Mouse (Mus musculus): ENCODE data around the gene Gm11562. TPM values are rescaled to one million over a fixed set of nuclear protein-coding genes. Genes with fewer than 3 reads are reported as not detected.

Gene Gm11562
- polyA plus RNA-seq, 1 experiment from 2014 or later: not detected

- no peaks in the 10 kb centered on the region for H3K36me3 ChIP-seq (ENCODE audit: control insufficient read depth, insufficient read depth, low read length)
- H3K9me3 ChIP-seq (ENCODE audit: control insufficient read depth, low read length): no peaks in the 10 kb centered on the region
- under 1% methylated on average over 7 of the region's 7 CpGs for WGBS
- ATAC-seq (ENCODE audit: low FRiP score) (peak; percentile 85), DNase-seq (ENCODE audit: low spot score, missing footprints) (peak; percentile 96)
- H3K27me3 ChIP-seq (ENCODE audit: control insufficient read depth, insufficient read depth, low read length): no peaks in the 10 kb centered on the region
- H3K9ac ChIP-seq (ENCODE audit: low read length): no peak overlapping the region
- H3K4me1 ChIP-seq (ENCODE audit: control insufficient read depth, insufficient read depth, low read length): no peaks in the 10 kb centered on the region
- no peak overlapping the region for H3K4me3 ChIP-seq (ENCODE audit: low read depth, low read length)
- no peak overlapping the region for H3K27ac ChIP-seq (ENCODE audit: low read depth, low read length)
- peak overlapping the region; percentile 1; the same call in 1 of the 2 replicates for H3K4me2 ChIP-seq
Observed at GRCm38 (mm10) chr11:99574106-99574505, 46.1 kb downstream of the Gm11562 start.

GRCm38 (mm10) chr11:99573164-99573563 is 47.1 kb downstream of the Gm11562 start:
- Histone ChIP-seq H3K36me3 (ENCODE audit: control insufficient read depth, insufficient read depth, low read length) (no peaks in the 10 kb centered on the region), H3K4me2 (no peak overlapping the region), H3K9me3 (ENCODE audit: control insufficient read depth, low read length) (no peaks in the 10 kb centered on the region), H3K27ac (ENCODE audit: low read depth, low read length) (no peak overlapping the region), H3K9ac (ENCODE audit: low read length) (no peak overlapping the region), H3K4me3 (ENCODE audit: low read depth, low read length) (no peak overlapping the region), H3K4me1 (ENCODE audit: control insufficient read depth, insufficient read depth, low read length) (no peaks in the 10 kb centered on the region), H3K27me3 (ENCODE audit: control insufficient read depth, insufficient read depth, low read length) (no peaks in the 10 kb centered on the region)
- DNase-seq (ENCODE audit: low spot score, missing footprints) (peak; percentile 87), ATAC-seq (ENCODE audit: low FRiP score) (no peak)
- 19% methylated on average over 4 of the region's 4 CpGs for WGBS

Other genes with a start within 250 kb of the Gm11562 start
- 0.26 and 0.61 TPM in 2 replicates for gene Krt28, start 245.5 kb downstream of the Gm11562 start, polyA plus RNA-seq (2014; fragmentation: Nextera tagmentation; extraction: Ambion mirVana)
- gene Krt10, start 231.1 kb downstream of the Gm11562 start, polyA plus RNA-seq (2014; fragmentation: Nextera tagmentation; extraction: Ambion mirVana): 31.6 and 38.3 TPM in 2 replicates
- not detected in 2 replicates for gene Krt12, start 198.2 kb downstream of the Gm11562 start, polyA plus RNA-seq (2014; fragmentation: Nextera tagmentation; extraction: Ambion mirVana)
- 0.11 and 0.42 TPM in 2 replicates for gene Krt20, start 182.3 kb downstream of the Gm11562 start, polyA plus RNA-seq (2014; fragmentation: Nextera tagmentation; extraction: Ambion mirVana)
- 0.14 TPM in 1 of 2 replicates, not detected in the other for gene Krt23, start 127.3 kb downstream of the Gm11562 start, polyA plus RNA-seq (2014; fragmentation: Nextera tagmentation; extraction: Ambion mirVana)
- not detected in 2 replicates for gene Krt39, start 99.1 kb downstream of the Gm11562 start, polyA plus RNA-seq (2014; fragmentation: Nextera tagmentation; extraction: Ambion mirVana)
- not detected in 2 replicates for gene Krt40, start 77.3 kb downstream of the Gm11562 start, polyA plus RNA-seq (2014; fragmentation: Nextera tagmentation; extraction: Ambion mirVana)
- not detected in 2 replicates for gene Krtap3-3, start 69.6 kb downstream of the Gm11562 start, polyA plus RNA-seq (2014; fragmentation: Nextera tagmentation; extraction: Ambion mirVana)
- not detected in 2 replicates for gene Krtap3-2, start 63.6 kb downstream of the Gm11562 start, polyA plus RNA-seq (2014; fragmentation: Nextera tagmentation; extraction: Ambion mirVana)
- not detected in 2 replicates for gene Gm11939, start 61.0 kb downstream of the Gm11562 start, polyA plus RNA-seq (2014; fragmentation: Nextera tagmentation; extraction: Ambion mirVana)
- gene Krtap3-1, start 53.8 kb downstream of the Gm11562 start, polyA plus RNA-seq (2014; fragmentation: Nextera tagmentation; extraction: Ambion mirVana): not detected in 2 replicates
- not detected in 2 replicates for gene Krtap1-5, start 39.4 kb downstream of the Gm11562 start, polyA plus RNA-seq (2014; fragmentation: Nextera tagmentation; extraction: Ambion mirVana)
- not detected in 2 replicates for gene Krtap1-4, start 36.8 kb downstream of the Gm11562 start, polyA plus RNA-seq (2014; fragmentation: Nextera tagmentation; extraction: Ambion mirVana)
- gene Krtap1-3, start 29.1 kb downstream of the Gm11562 start, polyA plus RNA-seq (2014; fragmentation: Nextera tagmentation; extraction: Ambion mirVana): not detected in 2 replicates
- gene Krtap9-3, start 22.3 kb downstream of the Gm11562 start, polyA plus RNA-seq (2014; fragmentation: Nextera tagmentation; extraction: Ambion mirVana): not detected in 2 replicates
- gene Gm11938, start 17.1 kb downstream of the Gm11562 start, polyA plus RNA-seq (2014; fragmentation: Nextera tagmentation; extraction: Ambion mirVana): not detected in 2 replicates
- not detected in 2 replicates for gene Gm11937, start 10.2 kb downstream of the Gm11562 start, polyA plus RNA-seq (2014; fragmentation: Nextera tagmentation; extraction: Ambion mirVana)
- gene Krtap2-4, start 5.6 kb downstream of the Gm11562 start, polyA plus RNA-seq (2014; fragmentation: Nextera tagmentation; extraction: Ambion mirVana): not detected in 2 replicates
- gene Krtap4-1, start 7.8 kb upstream of the Gm11562 start, polyA plus RNA-seq (2014; fragmentation: Nextera tagmentation; extraction: Ambion mirVana): not detected in 2 replicates
- gene Krtap4-2, start 14.6 kb upstream of the Gm11562 start, polyA plus RNA-seq (2014; fragmentation: Nextera tagmentation; extraction: Ambion mirVana): not detected in 2 replicates
- gene Krtap4-7, start 23.7 kb upstream of the Gm11562 start, polyA plus RNA-seq (2014; fragmentation: Nextera tagmentation; extraction: Ambion mirVana): not detected in 2 replicates
- not detected in 2 replicates for gene Gm11555, start 29.8 kb upstream of the Gm11562 start, polyA plus RNA-seq (2014; fragmentation: Nextera tagmentation; extraction: Ambion mirVana)
- gene Gm11563, start 38.5 kb upstream of the Gm11562 start, polyA plus RNA-seq (2014; fragmentation: Nextera tagmentation; extraction: Ambion mirVana): not detected in 2 replicates
- gene Krtap4-6, start 45.5 kb upstream of the Gm11562 start, polyA plus RNA-seq (2014; fragmentation: Nextera tagmentation; extraction: Ambion mirVana): not detected in 2 replicates
- gene Gm14190, start 70.3 kb upstream of the Gm11562 start, polyA plus RNA-seq (2014; fragmentation: Nextera tagmentation; extraction: Ambion mirVana): not detected in 2 replicates
- not detected in 2 replicates for gene Gm14180, start 113.9 kb upstream of the Gm11562 start, polyA plus RNA-seq (2014; fragmentation: Nextera tagmentation; extraction: Ambion mirVana)
- not detected in 2 replicates for gene Gm11595, start 152.5 kb upstream of the Gm11562 start, polyA plus RNA-seq (2014; fragmentation: Nextera tagmentation; extraction: Ambion mirVana)
- not detected in 2 replicates for gene Krtap4-8, start 160.3 kb upstream of the Gm11562 start, polyA plus RNA-seq (2014; fragmentation: Nextera tagmentation; extraction: Ambion mirVana)
- gene Krtap4-9, start 164.8 kb upstream of the Gm11562 start, polyA plus RNA-seq (2014; fragmentation: Nextera tagmentation; extraction: Ambion mirVana): not detected in 2 replicates
- gene Gm11596, start 173.0 kb upstream of the Gm11562 start, polyA plus RNA-seq (2014; fragmentation: Nextera tagmentation; extraction: Ambion mirVana): not detected in 2 replicates
- not detected in 2 replicates for gene Gm11569, start 178.5 kb upstream of the Gm11562 start, polyA plus RNA-seq (2014; fragmentation: Nextera tagmentation; extraction: Ambion mirVana)
- not detected in 2 replicates for gene Gm11554, start 184.0 kb upstream of the Gm11562 start, polyA plus RNA-seq (2014; fragmentation: Nextera tagmentation; extraction: Ambion mirVana)
- gene Krtap4-13, start 189.5 kb upstream of the Gm11562 start, polyA plus RNA-seq (2014; fragmentation: Nextera tagmentation; extraction: Ambion mirVana): not detected in 2 replicates
- not detected in 2 replicates for gene Gm11564, start 195.2 kb upstream of the Gm11562 start, polyA plus RNA-seq (2014; fragmentation: Nextera tagmentation; extraction: Ambion mirVana)
- not detected in 2 replicates for gene 2300003K06Rik, start 217.6 kb upstream of the Gm11562 start, polyA plus RNA-seq (2014; fragmentation: Nextera tagmentation; extraction: Ambion mirVana)
- not detected in 2 replicates for gene Krtap4-16, start 231.2 kb upstream of the Gm11562 start, polyA plus RNA-seq (2014; fragmentation: Nextera tagmentation; extraction: Ambion mirVana)
- gene Gm11568, start 237.5 kb upstream of the Gm11562 start, polyA plus RNA-seq (2014; fragmentation: Nextera tagmentation; extraction: Ambion mirVana): not detected in 2 replicates
- not detected in 2 replicates for gene Gm11559, start 244.0 kb upstream of the Gm11562 start, polyA plus RNA-seq (2014; fragmentation: Nextera tagmentation; extraction: Ambion mirVana)

All from midbrain, embryonic 11.5 days (tissue).